Mouse (Mus musculus) stomach, postnatal 0 days (tissue): Measurements from ENCODE around the gene Rnf212. TPM values are rescaled to one million over a fixed set of nuclear protein-coding genes. Genes with fewer than 3 reads are reported as not detected.
A peak's percentile ranks its signal among the peaks of the same experiment; 100 is the strongest.

Source experiments
- ATAC-seq: fragments of 200-750 bp; cut with Nextera tagmentation; 2 replicates; pipeline ENCODE4 v1.8.0; 2017; ENCODE audit not compliant: low FRiP score, low TSS enrichment
- DNase-seq: peaks from one replicate; pipeline ENCODE4 v3.0.0-alpha.2; 2016; ENCODE audit warnings: low spot score
- H3K27ac ChIP-seq: fragments of 300-500 bp; sonication (generic); replicated peaks from 2 replicates; pipeline ENCODE4 v1.5.1; 2014; ENCODE audit warnings: mild to moderate bottlenecking, control low read depth
- H3K27me3 ChIP-seq: fragments of 300-500 bp; sonication (generic); 2 replicates; pipeline ENCODE4 v1.6.1; 2014; ENCODE audit warnings: low read length; ENCODE audit not compliant: control insufficient read depth, insufficient read depth
- H3K36me3 ChIP-seq: fragments of 300-500 bp; sonication (generic); 2 replicates; pipeline ENCODE4 v1.6.1; 2014; ENCODE audit warnings: low read length, mixed read lengths; ENCODE audit not compliant: control insufficient read depth, insufficient read depth
- H3K4me1 ChIP-seq: fragments of 300-500 bp; sonication (generic); replicated peaks from 2 replicates; pipeline ENCODE4 v1.6.1; 2014; ENCODE audit warnings: antibody characterized with exemption; ENCODE audit not compliant: control insufficient read depth, insufficient read depth
- H3K4me2 ChIP-seq: fragments of 300-500 bp; sonication (generic); replicated peaks from 2 replicates; pipeline ENCODE4 v1.6.1; 2014; ENCODE audit warnings: low read depth, mild to moderate bottlenecking, control low read depth, moderate library complexity
- H3K4me3 ChIP-seq: fragments of 300-500 bp; sonication (generic); 2 replicates; pipeline ENCODE4 v1.5.1; 2014; ENCODE audit warnings: low read depth, low read length, control low read depth
- H3K9ac ChIP-seq: fragments of 300-500 bp; sonication (generic); 2 replicates; pipeline ENCODE4 v1.6.1; 2014; ENCODE audit warnings: mild to moderate bottlenecking, low read length, control low read depth, mixed read lengths
- H3K9me3 ChIP-seq: fragments of 300-500 bp; sonication (generic); 2 replicates; pipeline ENCODE4 v1.6.1; 2016; ENCODE audit warnings: low read length; ENCODE audit not compliant: control insufficient read depth
- CTCF ChIP-seq: IDR thresholded peaks from 2 replicates; pipeline ENCODE4 v1.5.1; 2016; ENCODE audit warnings: antibody characterized with exemption, low read depth, mild to moderate bottlenecking, moderate library complexity
- EP300 ChIP-seq: optimal IDR thresholded peaks from 2 replicates; pipeline ENCODE3; 2016; ENCODE audit warnings: antibody characterized with exemption
- whole genome bisulfite sequencing: fragments of 180-500 bp; shearing (Covaris S2); extraction: QIAGEN DNeasy Blood & Tissue Kit; methylation state at CpG from one replicate; pipeline ENCODE4 v1.1.7; 2014; 5-methylcytosine and 5-hydroxymethylcytosine counted together
- polyA plus RNA-seq: library from polyadenylated mRNA; unstranded; fragments of >200 nt; fragmentation: Nextera tagmentation; extraction: Ambion mirVana; gene quantifications from 2 replicates; pipeline ENCODE4 v1.2.1, GENCODE M21; 2015

The Rnf212 gene
- polyA plus RNA-seq, 1 experiment from 2014 or later: 0.42 TPM

- 46% methylated on average over 6 of the region's 6 CpGs for WGBS
- no peak overlapping the region for H3K4me3 ChIP-seq
- no peak overlapping the region for H3K9ac ChIP-seq
- no peaks in the 10 kb centered on the region for H3K4me1 ChIP-seq
- no peak overlapping the region for H3K27ac ChIP-seq
- H3K9me3 ChIP-seq: no peaks in the 10 kb centered on the region
- no peaks in the 10 kb centered on the region for H3K27me3 ChIP-seq
- no peak for TF ChIP-seq EP300
- TF ChIP-seq CTCF: no peak
- peaks cover 8% of the 10 kb centered on the region; the same call in 1 of the 2 replicates for H3K36me3 ChIP-seq
- no peak overlapping the region for H3K4me2 ChIP-seq
- ATAC-seq: peak; percentile 14; the same call in 1 of the 2 replicates
- DNase-seq: no peak
Measured at GRCm38 (mm10) chr5:108708981-108709731, 65.6 kb downstream of the Rnf212 start.

- Histone ChIP-seq H3K4me2 (no peak overlapping the region), H3K9me3 (no peaks in the 10 kb centered on the region), H3K9ac (no peak overlapping the region), H3K36me3 (peaks cover 8% of the 10 kb centered on the region; the same call in 1 of the 2 replicates), H3K27me3 (no peaks in the 10 kb centered on the region), H3K4me1 (0 out of 2 replicates have a peak, but pooled peaks cover 2% of the 10 kb centered on the region), H3K27ac (no peak overlapping the region), H3K4me3 (no peak overlapping the region)
- ATAC-seq (no peak), DNase-seq (no peak)
- TF ChIP-seq CTCF: no peak
- no peak for TF ChIP-seq EP300
- 95% methylated on average over 1 of the region's 1 CpGs for WGBS
Measured at GRCm38 (mm10) chr5:108708419-108708818, 66.4 kb downstream of the Rnf212 start.

GRCm38 (mm10) chr5:108707758-108708157, 67.0 kb downstream of the Rnf212 start:
- Histone ChIP-seq H3K9me3 (no peaks in the 10 kb centered on the region), H3K4me2 (no peak overlapping the region), H3K27me3 (no peaks in the 10 kb centered on the region), H3K4me1 (0 out of 2 replicates have a peak, but pooled peaks cover 2% of the 10 kb centered on the region), H3K4me3 (no peak overlapping the region), H3K9ac (no peak overlapping the region), H3K36me3 (peaks cover 8% of the 10 kb centered on the region; the same call in 1 of the 2 replicates), H3K27ac (no peak overlapping the region)
- no peak for ATAC-seq
- DNase-seq: no peak
- TF ChIP-seq EP300: no peak
- no peak for TF ChIP-seq CTCF
- WGBS: 85% methylated on average over 2 of the region's 2 CpGs

GRCm38 (mm10) chr5:108703754-108704626, 70.8 kb downstream of the Rnf212 start:
- Histone ChIP-seq H3K9ac (no peak overlapping the region), H3K4me2 (no peak overlapping the region), H3K4me3 (no peak overlapping the region), H3K27me3 (no peaks in the 10 kb centered on the region), H3K27ac (no peak overlapping the region), H3K9me3 (no peaks in the 10 kb centered on the region), H3K36me3 (peaks cover 8% of the 10 kb centered on the region; the same call in 1 of the 2 replicates), H3K4me1 (0 out of 2 replicates have a peak, but pooled peaks cover 2% of the 10 kb centered on the region)
- 69% methylated on average over 12 of the region's 12 CpGs for WGBS
- no peak for TF ChIP-seq CTCF
- TF ChIP-seq EP300: no peak
- ATAC-seq (peak; percentile 19), DNase-seq (peak; percentile 61)

GRCm38 (mm10) chr5:108701341-108702021, 73.3 kb downstream of the Rnf212 start:
- H3K9ac ChIP-seq: no peak overlapping the region
- H3K9me3 ChIP-seq: no peaks in the 10 kb centered on the region
- 78% methylated on average over 10 of the region's 10 CpGs for WGBS
- 0 out of 2 replicates have a peak, but pooled peaks cover 2% of the 10 kb centered on the region for H3K4me1 ChIP-seq
- DNase-seq: no peak
- TF ChIP-seq CTCF (no peak), EP300 (no peak)
- H3K27me3 ChIP-seq: no peaks in the 10 kb centered on the region
- H3K27ac ChIP-seq: peak overlapping the region; percentile 88
- H3K36me3 ChIP-seq: peaks cover 8% of the 10 kb centered on the region; the same call in 1 of the 2 replicates
- ATAC-seq: no peak
- H3K4me3 ChIP-seq: no peak overlapping the region
- H3K4me2 ChIP-seq: no peak overlapping the region
